ENCODE assay signal across 8 mouse cellular contexts in genomic region chr11:115383701-115384474, GRCm38 (mm10). TPM values are rescaled to one million over a fixed set of nuclear protein-coding genes. Genes with fewer than 3 reads are reported as not detected.
A peak's percentile ranks its signal among the peaks of the same experiment; 100 is the strongest.
DNase-seq lines count a peak whose midpoint lies in the region; ATAC-seq and TF ChIP-seq lines count a peak whose summit lies in the region.

No protein-coding gene starts in this region.

- DNase-seq in kidney, adult 2 months = no peak
- DNase-seq in kidney, adult 11 months = no peak
- peak; percentile 77 for DNase-seq in brain, adult 2 months (ENCODE audit: low read depth, low spot score)
- peak; percentile 47 for DNase-seq in left cerebral cortex, postnatal 25 days (ENCODE audit: low spot score in 2 of 2)
- DNase-seq in midbrain, embryonic 14.5 days = peak; percentile 82
- DNase-seq in spleen, adult 18-20 months = no peak

- no peak for TF ChIP-seq CTCF in kidney, adult 2 months (conservative IDR thresholded peaks at IDR 0.05; ENCODE audit: insufficient read depth, insufficient read length, low read depth, low read length)

- peak overlapping the region; percentile 43; the same call in 1 of the 2 replicates for H3K27ac ChIP-seq in kidney, adult 2 months (ENCODE audit: insufficient read depth, low read depth, low read length)
- H3K27ac ChIP-seq in heart, embryonic 13.5 days (replicated peaks) = peak overlapping the region; percentile 50
- peak overlapping the region; percentile 76 for H3K27ac ChIP-seq in midbrain, embryonic 14.5 days (replicated peaks; ENCODE audit: low read depth, low read length)

- no peak for ATAC-seq in heart, embryonic 13.5 days (ENCODE audit: extremely low read depth, insufficient number of reproducible peaks, low FRiP score, low TSS enrichment)
- ATAC-seq in midbrain, embryonic 14.5 days (ENCODE audit: low FRiP score, low TSS enrichment) = 0 out of 2 replicates have a peak, but pooled peaks have one; percentile 7
- no peak for ATAC-seq in inflammation-experienced regulatory T-cells, adult 6 months

- H3K9ac ChIP-seq in heart, embryonic 13.5 days = peak overlapping the region; percentile 89
- peak overlapping the region; percentile 98 for H3K9ac ChIP-seq in midbrain, embryonic 14.5 days (replicated peaks; ENCODE audit: low read length)

- H3K36me3 ChIP-seq in kidney, adult 2 months (ENCODE audit: control insufficient read depth, insufficient read depth, low read length) = no peaks in the 10 kb centered on the region
- H3K36me3 ChIP-seq in heart, embryonic 13.5 days = no peaks in the 10 kb centered on the region
- H3K36me3 ChIP-seq in midbrain, embryonic 14.5 days (ENCODE audit: control insufficient read depth, insufficient read depth, low read length) = no peaks in the 10 kb centered on the region

- H3K27me3 ChIP-seq in kidney, adult 2 months (replicated peaks; ENCODE audit: control insufficient read depth, insufficient read depth, low read length) = no peaks in the 10 kb centered on the region
- H3K27me3 ChIP-seq in heart, embryonic 13.5 days (replicated peaks) = peaks cover 28% of the 10 kb centered on the region
- no peaks in the 10 kb centered on the region for H3K27me3 ChIP-seq in midbrain, embryonic 14.5 days (ENCODE audit: control insufficient read depth, insufficient read depth, low read length)

- H3K4me3 ChIP-seq in kidney, adult 2 months (ENCODE audit: insufficient read depth, low read depth, low read length) = no peak overlapping the region
- peak overlapping the region; percentile 72 for H3K4me3 ChIP-seq in heart, embryonic 13.5 days
- peak overlapping the region; percentile 91 for H3K4me3 ChIP-seq in midbrain, embryonic 14.5 days (replicated peaks; ENCODE audit: low read depth, low read length)

- H3K9me3 ChIP-seq in heart, embryonic 13.5 days = no peaks in the 10 kb centered on the region
- H3K9me3 ChIP-seq in midbrain, embryonic 14.5 days (ENCODE audit: control insufficient read depth, low read length) = no peaks in the 10 kb centered on the region

- no peaks in the 10 kb centered on the region for H3K4me1 ChIP-seq in kidney, adult 2 months (ENCODE audit: control insufficient read depth, insufficient read depth, low read length)
- peaks cover 33% of the 10 kb centered on the region for H3K4me1 ChIP-seq in heart, embryonic 13.5 days
- H3K4me1 ChIP-seq in midbrain, embryonic 14.5 days (ENCODE audit: control insufficient read depth, insufficient read depth, low read length) = peaks cover 30% of the 10 kb centered on the region

- 57% methylated on average over 16 of the region's 16 CpGs for WGBS in kidney, adult 2 months
- 45% methylated on average over 16 of the region's 16 CpGs for WGBS in heart, embryonic 13.5 days
- 33% methylated on average over 16 of the region's 16 CpGs for WGBS in midbrain, embryonic 14.5 days

- TF ChIP-seq POLR2A in kidney, adult 2 months (IDR thresholded peaks at IDR 0.05; ENCODE audit: low read depth, low read length) = no peak

- intact Hi-C loops in left cerebral cortex, postnatal 25 days (cut with DNase I) = no loop called here

- H3K4me2 ChIP-seq in heart, embryonic 13.5 days = peak overlapping the region; percentile 83
- peak overlapping the region; percentile 90 for H3K4me2 ChIP-seq in midbrain, embryonic 14.5 days (ENCODE audit: low read length)

RNA-seq across cellular contexts. Expression of gene Cdr2l, which starts 2.2 kb away (rescaled TPM):
- polyA plus RNA-seq in kidney, adult 2 months (2012; rRNA removed) = 5.3 and 5.6 TPM in 2 replicates
- 6.7 and 7.4 TPM in 2 replicates for polyA plus RNA-seq in heart, embryonic 13.5 days (2015; fragmentation: Nextera tagmentation; extraction: Ambion mirVana)
- 10 to 100 TPM; 19.8 to 20.9 TPM for total RNA-seq in left cerebral cortex, postnatal 25 days (2021)
- 27.1 and 29.5 TPM in 2 replicates for polyA plus RNA-seq in midbrain, embryonic 14.5 days (2014; fragmentation: Nextera tagmentation; extraction: Ambion mirVana)
- polyA plus RNA-seq in inflammation-experienced regulatory T-cells, adult 6 months (2017; shearing (Covaris generic)) = not detected

RNA-seq across cellular contexts. Expression of gene Hid1, which starts 16.3 kb away (rescaled TPM):
- polyA plus RNA-seq in kidney, adult 2 months (2012; rRNA removed) = 5.4 and 6.1 TPM in 2 replicates
- polyA plus RNA-seq in heart, embryonic 13.5 days (2015; fragmentation: Nextera tagmentation; extraction: Ambion mirVana) = 6.8 and 7.0 TPM in 2 replicates
- 100 to 1,000 TPM; 108 to 111 TPM for total RNA-seq in left cerebral cortex, postnatal 25 days (2021)
- polyA plus RNA-seq in midbrain, embryonic 14.5 days (2014; fragmentation: Nextera tagmentation; extraction: Ambion mirVana) = 43.3 and 52.6 TPM in 2 replicates
- 1 to 10 TPM; 1.9 to 3.4 (median 2.6) TPM for polyA plus RNA-seq in inflammation-experienced regulatory T-cells, adult 6 months (2017; shearing (Covaris generic))

RNA-seq across cellular contexts. Expression of gene Mrpl58, which starts 19.7 kb away (rescaled TPM):
- polyA plus RNA-seq in kidney, adult 2 months (2012; rRNA removed) = 145 and 146 TPM in 2 replicates
- polyA plus RNA-seq in heart, embryonic 13.5 days (2015; fragmentation: Nextera tagmentation; extraction: Ambion mirVana) = 173 and 184 TPM in 2 replicates
- 100 to 1,000 TPM; 107 to 109 TPM for total RNA-seq in left cerebral cortex, postnatal 25 days (2021)
- 222 and 223 TPM in 2 replicates for polyA plus RNA-seq in midbrain, embryonic 14.5 days (2014; fragmentation: Nextera tagmentation; extraction: Ambion mirVana)
- 100 to 1,000 TPM; 173 to 208 (median 179) TPM for polyA plus RNA-seq in inflammation-experienced regulatory T-cells, adult 6 months (2017; shearing (Covaris generic))

RNA-seq across cellular contexts. Expression of gene Atp5h, which starts 35.9 kb away (rescaled TPM):
- polyA plus RNA-seq in kidney, adult 2 months (2012; rRNA removed) = 296 and 478 TPM in 2 replicates
- 1,581 and 1,838 TPM in 2 replicates for polyA plus RNA-seq in heart, embryonic 13.5 days (2015; fragmentation: Nextera tagmentation; extraction: Ambion mirVana)
- 100 to 1,000 TPM; 447 to 455 TPM for total RNA-seq in left cerebral cortex, postnatal 25 days (2021)
- polyA plus RNA-seq in midbrain, embryonic 14.5 days (2014; fragmentation: Nextera tagmentation; extraction: Ambion mirVana) = 838 and 924 TPM in 2 replicates
- polyA plus RNA-seq in inflammation-experienced regulatory T-cells, adult 6 months (2017; shearing (Covaris generic)) = 100 to 1,000 TPM; 696 to 777 (median 721) TPM

RNA-seq across cellular contexts. Expression of gene Kctd2, which starts 36.0 kb away (rescaled TPM):
- polyA plus RNA-seq in kidney, adult 2 months (2012; rRNA removed) = 35.4 and 37.8 TPM in 2 replicates
- polyA plus RNA-seq in heart, embryonic 13.5 days (2015; fragmentation: Nextera tagmentation; extraction: Ambion mirVana) = 8.8 and 12.1 TPM in 2 replicates
- total RNA-seq in left cerebral cortex, postnatal 25 days (2021) = 10 to 100 TPM; 70.9 to 72.5 TPM
- polyA plus RNA-seq in midbrain, embryonic 14.5 days (2014; fragmentation: Nextera tagmentation; extraction: Ambion mirVana) = 37.3 and 41.6 TPM in 2 replicates
- 10 to 100 TPM in 2 of 3 experiments, 1 to 10 TPM in 1; 5.6 to 15.7 (median 14.9) TPM for polyA plus RNA-seq in inflammation-experienced regulatory T-cells, adult 6 months (2017; shearing (Covaris generic))

Comparison
In these comparisons a context has a peak if more than half of its experiments do, and no peak if none do; other contexts are left out.
1. DNase-seq: peak in brain, adult 2 months (single experiment), left cerebral cortex, postnatal 25 days (2 of 2) and midbrain, embryonic 14.5 days (single experiment); none in kidney, adult 2 months (single experiment), kidney, adult 11 months (single experiment) and spleen, adult 18-20 months (0 of 2).
2. Peak in every context shown above with its lines, with median percentiles within 50 percentile points of each other: H3K27ac ChIP-seq.